Mouse (Mus musculus): Measurements from ENCODE around the gene Hamp2. TPM values are rescaled to one million over a fixed set of nuclear protein-coding genes. Genes with fewer than 3 reads are reported as not detected.
"Not testable (repeated sequence)": the region's sequence is repeated elsewhere in the genome, so short reads cannot be mapped to it uniquely, and the experiment has no call there.

Hamp2 gene
- polyA plus RNA-seq, 1 experiment: not detected

GRCm38 (mm10) chr7:30954036-30954435 lies 29.6 kb upstream of the Hamp2 start:
- Histone ChIP-seq H3ac (ENCODE audit: control insufficient read depth, insufficient read length) (no peak overlapping the region), H3K4me2 (ENCODE audit: low read depth) (no peak overlapping the region), H3K27me3 (ENCODE audit: control insufficient read depth, insufficient read depth, insufficient read length) (no peaks in the 10 kb centered on the region), H3K79me2 (ENCODE audit: control insufficient read depth, insufficient read depth) (peaks cover 8% of the 10 kb centered on the region), H3K4me3 (no peak overlapping the region), H3K36me3 (ENCODE audit: control insufficient read depth, insufficient read depth) (peaks cover 6% of the 10 kb centered on the region)
- no peak for TF ChIP-seq TCF12 (IDR thresholded peaks at IDR 0.05; ENCODE audit: insufficient read depth, poor library complexity, severe bottlenecking)
- no peak for TF ChIP-seq MYOG (IDR thresholded peaks at IDR 0.05; ENCODE audit: control insufficient read depth in 1 of 3, insufficient read depth in 1 of 3, insufficient read length in 2 of 3, low read depth in 2 of 3)
- no peak for TF ChIP-seq SRF (IDR thresholded peaks at IDR 0.05; ENCODE audit: control insufficient read depth, insufficient read length, low read depth)
- no peak for TF ChIP-seq POLR2AphosphoS2 (IDR thresholded peaks at IDR 0.05; ENCODE audit: insufficient read length, low read depth)

- TF ChIP-seq TCF3 (IDR thresholded peaks at IDR 0.05; ENCODE audit: insufficient read length, low read depth): no peak
- no peak for TF ChIP-seq USF1 (IDR thresholded peaks at IDR 0.05; ENCODE audit: low read depth)
- TF ChIP-seq MYOD1 (IDR thresholded peaks at IDR 0.05; ENCODE audit: control insufficient read depth in 1 of 3, insufficient read length in 2 of 3, low read depth in 2 of 3): no peak
- no peak for TF ChIP-seq E2F4 (IDR thresholded peaks at IDR 0.05; ENCODE audit: insufficient read depth)
- no peak for TF ChIP-seq CEBPB (IDR thresholded peaks at IDR 0.05; ENCODE audit: insufficient read depth, poor library complexity, severe bottlenecking)
- TF ChIP-seq POLR2AphosphoS2 (IDR thresholded peaks at IDR 0.05; ENCODE audit: insufficient read length, low read depth): no peak
- no peak for TF ChIP-seq TCF12 (IDR thresholded peaks at IDR 0.05; ENCODE audit: insufficient read depth, poor library complexity, severe bottlenecking)
- TF ChIP-seq REST (IDR thresholded peaks at IDR 0.05; ENCODE audit: insufficient read depth, insufficient read length): no peak
- no peak for TF ChIP-seq SRF (IDR thresholded peaks at IDR 0.05; ENCODE audit: control insufficient read depth, insufficient read length, low read depth)
- TF ChIP-seq MYOG (IDR thresholded peaks at IDR 0.05; ENCODE audit: control insufficient read depth in 1 of 3, insufficient read depth in 1 of 3, insufficient read length in 2 of 3, low read depth in 2 of 3): no peak
- peaks cover 6% of the 10 kb centered on the region for H3K36me3 ChIP-seq (ENCODE audit: control insufficient read depth, insufficient read depth)
- no peaks in the 10 kb centered on the region for H3K27me3 ChIP-seq (ENCODE audit: control insufficient read depth, insufficient read depth, insufficient read length)
- H3K79me2 ChIP-seq (ENCODE audit: control insufficient read depth, insufficient read depth): peaks cover 8% of the 10 kb centered on the region
- no peak overlapping the region for H3K4me3 ChIP-seq
- H3K4me2 ChIP-seq (ENCODE audit: low read depth): no peak overlapping the region
- H3ac ChIP-seq (ENCODE audit: control insufficient read depth, insufficient read length): no peak overlapping the region
Observed at GRCm38 (mm10) chr7:30953459-30953858, 29.0 kb upstream of the Hamp2 start.

- H3ac ChIP-seq (ENCODE audit: control insufficient read depth, insufficient read length): no peak overlapping the region
- peaks cover 6% of the 10 kb centered on the region for H3K36me3 ChIP-seq (ENCODE audit: control insufficient read depth, insufficient read depth)
- TF ChIP-seq POLR2AphosphoS2 (IDR thresholded peaks at IDR 0.05; ENCODE audit: insufficient read length, low read depth) (no peak), TCF12 (IDR thresholded peaks at IDR 0.05; ENCODE audit: insufficient read depth, poor library complexity, severe bottlenecking) (no peak), REST (IDR thresholded peaks at IDR 0.05; ENCODE audit: insufficient read depth, insufficient read length) (no peak), TCF3 (IDR thresholded peaks at IDR 0.05; ENCODE audit: insufficient read length, low read depth) (no peak), USF1 (IDR thresholded peaks at IDR 0.05; ENCODE audit: low read depth) (no peak), SRF (IDR thresholded peaks at IDR 0.05; ENCODE audit: control insufficient read depth, insufficient read length, low read depth) (no peak), CEBPB (IDR thresholded peaks at IDR 0.05; ENCODE audit: insufficient read depth, poor library complexity, severe bottlenecking) (no peak), MAX (IDR thresholded peaks at IDR 0.05; ENCODE audit: low read depth) (no peak), POLR2A (IDR thresholded peaks at IDR 0.05; ENCODE audit: insufficient read length, low read depth) (no peak), E2F4 (IDR thresholded peaks at IDR 0.05; ENCODE audit: insufficient read depth) (no peak)
- H3K4me2 ChIP-seq (ENCODE audit: low read depth): no peak overlapping the region
- H3K27me3 ChIP-seq (ENCODE audit: control insufficient read depth, insufficient read depth, insufficient read length): no peaks in the 10 kb centered on the region
- H3K79me2 ChIP-seq (ENCODE audit: control insufficient read depth, insufficient read depth): peaks cover 8% of the 10 kb centered on the region
- H3K4me3 ChIP-seq: no peak overlapping the region
Observed at GRCm38 (mm10) chr7:30952441-30953265, 28.2 kb upstream of the Hamp2 start.

- not testable (repeated sequence) for H3K79me2 ChIP-seq (ENCODE audit: control insufficient read depth, insufficient read depth); H3ac ChIP-seq (ENCODE audit: control insufficient read depth, insufficient read length); H3K4me2 ChIP-seq (ENCODE audit: low read depth); H3K27me3 ChIP-seq (ENCODE audit: control insufficient read depth, insufficient read depth, insufficient read length); H3K4me3 ChIP-seq; H3K36me3 ChIP-seq (ENCODE audit: control insufficient read depth, insufficient read depth)
Observed at GRCm38 (mm10) chr7:30949902-30950301, 25.4 kb upstream of the Hamp2 start.

- Histone ChIP-seq H3K36me3 (ENCODE audit: control insufficient read depth, insufficient read depth) (peaks cover 6% of the 10 kb centered on the region), H3K79me2 (ENCODE audit: control insufficient read depth, insufficient read depth) (no peaks in the 10 kb centered on the region), H3K27me3 (ENCODE audit: control insufficient read depth, insufficient read depth, insufficient read length) (no peaks in the 10 kb centered on the region), H3K4me2 (ENCODE audit: low read depth) (no peak overlapping the region), H3K4me3 (no peak overlapping the region), H3ac (ENCODE audit: control insufficient read depth, insufficient read length) (no peak overlapping the region)
- TF ChIP-seq POLR2A (IDR thresholded peaks at IDR 0.05; ENCODE audit: insufficient read length, low read depth): no peak
- no peak for TF ChIP-seq REST (IDR thresholded peaks at IDR 0.05; ENCODE audit: insufficient read depth, insufficient read length)
- TF ChIP-seq CEBPB (IDR thresholded peaks at IDR 0.05; ENCODE audit: insufficient read depth, poor library complexity, severe bottlenecking): no peak
- TF ChIP-seq SRF (IDR thresholded peaks at IDR 0.05; ENCODE audit: control insufficient read depth, insufficient read length, low read depth): no peak
- TF ChIP-seq E2F4 (IDR thresholded peaks at IDR 0.05; ENCODE audit: insufficient read depth): no peak
- no peak for TF ChIP-seq TCF3 (IDR thresholded peaks at IDR 0.05; ENCODE audit: insufficient read length, low read depth)
- TF ChIP-seq MYOG (IDR thresholded peaks at IDR 0.05; ENCODE audit: control insufficient read depth in 1 of 3, insufficient read depth in 1 of 3, insufficient read length in 2 of 3, low read depth in 2 of 3): no peak
- TF ChIP-seq MAX (IDR thresholded peaks at IDR 0.05; ENCODE audit: low read depth): no peak
- TF ChIP-seq POLR2AphosphoS2 (IDR thresholded peaks at IDR 0.05; ENCODE audit: insufficient read length, low read depth): no peak
- no peak for TF ChIP-seq USF1 (IDR thresholded peaks at IDR 0.05; ENCODE audit: low read depth)
- no peak for TF ChIP-seq MYOD1 (IDR thresholded peaks at IDR 0.05; ENCODE audit: control insufficient read depth in 1 of 3, insufficient read length in 2 of 3, low read depth in 2 of 3)
- TF ChIP-seq TCF12 (IDR thresholded peaks at IDR 0.05; ENCODE audit: insufficient read depth, poor library complexity, severe bottlenecking): no peak
Observed at GRCm38 (mm10) chr7:30945876-30946275, 21.4 kb upstream of the Hamp2 start.

- not testable (repeated sequence) for H3K4me2 ChIP-seq (ENCODE audit: low read depth); H3K4me3 ChIP-seq
Observed at GRCm38 (mm10) chr7:30945466-30945865, 21.0 kb upstream of the Hamp2 start.

GRCm38 (mm10) chr7:30944706-30945105 lies 20.2 kb upstream of the Hamp2 start:
- H3K36me3 ChIP-seq (ENCODE audit: control insufficient read depth, insufficient read depth); H3K4me2 ChIP-seq (ENCODE audit: low read depth); H3ac ChIP-seq (ENCODE audit: control insufficient read depth, insufficient read length); H3K79me2 ChIP-seq (ENCODE audit: control insufficient read depth, insufficient read depth); H3K27me3 ChIP-seq (ENCODE audit: control insufficient read depth, insufficient read depth, insufficient read length); H3K4me3 ChIP-seq: not testable (repeated sequence)

More at GRCm38 (mm10) chr7:30945466-30945865, 21.0 kb upstream of the Hamp2 start:
- not testable (repeated sequence) for H3K27me3 ChIP-seq (ENCODE audit: control insufficient read depth, insufficient read depth, insufficient read length); H3ac ChIP-seq (ENCODE audit: control insufficient read depth, insufficient read length); H3K79me2 ChIP-seq (ENCODE audit: control insufficient read depth, insufficient read depth); H3K36me3 ChIP-seq (ENCODE audit: control insufficient read depth, insufficient read depth)

Data from myocyte (in vitro differentiated cells).